Mouse (Mus musculus): ENCODE measurements around the gene Krt18. TPM values are rescaled to one million over a fixed set of nuclear protein-coding genes. Genes with fewer than 3 reads are reported as not detected.

Krt18 gene
- polyA plus RNA-seq, 1 experiment from 2014 or later: 20.6 TPM

GRCm38 (mm10) chr15:102048006-102048405 is 20.0 kb downstream of the Krt18 start:
- no peak for ATAC-seq (ENCODE audit: insufficient number of reproducible peaks, insufficient read depth, low FRiP score, low read depth)
- no peak overlapping the region for H3K4me2 ChIP-seq (ENCODE audit: low read length)
- 80% methylated on average over 6 of the region's 6 CpGs for WGBS
- H3K4me1 ChIP-seq (ENCODE audit: control insufficient read depth in 2 of 2, insufficient read depth in 2 of 2, low read length in 2 of 2): peaks cover 0 to 2% of the 10 kb centered on the region in 2 experiments; a peak in 1 of 4 replicates
- H3K27ac ChIP-seq (replicated peaks in 1 of 2; ENCODE audit: control insufficient read depth in 1 of 2, insufficient read depth in 1 of 2, low read depth in 2 of 2, low read length in 2 of 2): no peak overlapping the region
- no peaks in the 10 kb centered on the region for H3K36me3 ChIP-seq (ENCODE audit: control insufficient read depth, insufficient read depth, low read length)
- no peak overlapping the region for H3K4me3 ChIP-seq (ENCODE audit: control insufficient read depth in 1 of 2, insufficient read depth in 1 of 2, low read depth in 1 of 2, low read length in 2 of 2)
- no peaks in the 10 kb centered on the region for H3K27me3 ChIP-seq (ENCODE audit: control insufficient read depth, insufficient read depth, low read length)
- H3K9ac ChIP-seq (ENCODE audit: low read length): no peak overlapping the region
- no peaks in the 10 kb centered on the region for H3K9me3 ChIP-seq (ENCODE audit: control insufficient read depth, low read length)

GRCm38 (mm10) chr15:102049871-102050270 is 21.9 kb downstream of the Krt18 start:
- no peaks in the 10 kb centered on the region for H3K27me3 ChIP-seq (ENCODE audit: control insufficient read depth, insufficient read depth, low read length)
- no peak overlapping the region for H3K4me3 ChIP-seq (ENCODE audit: control insufficient read depth in 1 of 2, insufficient read depth in 1 of 2, low read depth in 1 of 2, low read length in 2 of 2)
- H3K9me3 ChIP-seq (ENCODE audit: control insufficient read depth, low read length): no peaks in the 10 kb centered on the region
- H3K36me3 ChIP-seq (ENCODE audit: control insufficient read depth, insufficient read depth, low read length): no peaks in the 10 kb centered on the region
- no peak overlapping the region for H3K9ac ChIP-seq (ENCODE audit: low read length)
- H3K4me1 ChIP-seq (ENCODE audit: control insufficient read depth in 2 of 2, insufficient read depth in 2 of 2, low read length in 2 of 2): peaks cover 0 to 2% of the 10 kb centered on the region in 2 experiments; a peak in 1 of 4 replicates
- no peak overlapping the region for H3K27ac ChIP-seq (replicated peaks in 1 of 2; ENCODE audit: control insufficient read depth in 1 of 2, insufficient read depth in 1 of 2, low read depth in 2 of 2, low read length in 2 of 2)
- no peak for ATAC-seq (ENCODE audit: insufficient number of reproducible peaks, insufficient read depth, low FRiP score, low read depth)
- no peak overlapping the region for H3K4me2 ChIP-seq (ENCODE audit: low read length)

- Histone ChIP-seq H3K4me2 (ENCODE audit: low read length) (peak overlapping the region; percentile 81), H3K9me3 (ENCODE audit: control insufficient read depth, low read length) (no peaks in the 10 kb centered on the region), H3K27me3 (ENCODE audit: control insufficient read depth, insufficient read depth, low read length) (no peaks in the 10 kb centered on the region), H3K36me3 (ENCODE audit: control insufficient read depth, insufficient read depth, low read length) (no peaks in the 10 kb centered on the region), H3K27ac (replicated peaks in 1 of 2; ENCODE audit: control insufficient read depth in 1 of 2, insufficient read depth in 1 of 2, low read depth in 2 of 2, low read length in 2 of 2) (peak overlapping the region; percentile 6 to 31), H3K4me1 (ENCODE audit: control insufficient read depth in 2 of 2, insufficient read depth in 2 of 2, low read length in 2 of 2) (peaks cover 0 to 2% of the 10 kb centered on the region in 2 experiments; a peak in 1 of 4 replicates), H3K4me3 (ENCODE audit: control insufficient read depth in 1 of 2, insufficient read depth in 1 of 2, low read depth in 1 of 2, low read length in 2 of 2) (peak overlapping the region; percentile 45 to 54), H3K9ac (ENCODE audit: low read length) (peak overlapping the region; percentile 71)
- ATAC-seq (ENCODE audit: insufficient number of reproducible peaks, insufficient read depth, low FRiP score, low read depth): peak; percentile 61; the same call in 1 of the 2 replicates
- WGBS: under 1% methylated on average over 29 of the region's 33 CpGs
Measured at GRCm38 (mm10) chr15:102051920-102052683, 24.1 kb downstream of the Krt18 start.

GRCm38 (mm10) chr15:102056495-102057174 is 28.7 kb downstream of the Krt18 start:
- Histone ChIP-seq H3K4me1 (ENCODE audit: control insufficient read depth in 2 of 2, insufficient read depth in 2 of 2, low read length in 2 of 2) (peaks cover 2 to 3% of the 10 kb centered on the region in 2 experiments; a peak in 2 of 4 replicates), H3K27me3 (ENCODE audit: control insufficient read depth, insufficient read depth, low read length) (no peaks in the 10 kb centered on the region), H3K27ac (replicated peaks in 1 of 2; ENCODE audit: control insufficient read depth in 1 of 2, insufficient read depth in 1 of 2, low read depth in 2 of 2, low read length in 2 of 2) (no peak overlapping the region), H3K9ac (ENCODE audit: low read length) (no peak overlapping the region), H3K4me2 (ENCODE audit: low read length) (no peak overlapping the region), H3K9me3 (ENCODE audit: control insufficient read depth, low read length) (no peaks in the 10 kb centered on the region), H3K36me3 (ENCODE audit: control insufficient read depth, insufficient read depth, low read length) (no peaks in the 10 kb centered on the region), H3K4me3 (ENCODE audit: control insufficient read depth in 1 of 2, insufficient read depth in 1 of 2, low read depth in 1 of 2, low read length in 2 of 2) (no peak overlapping the region)
- WGBS: 78% methylated on average over 15 of the region's 15 CpGs
- ATAC-seq (ENCODE audit: insufficient number of reproducible peaks, insufficient read depth, low FRiP score, low read depth): no peak

GRCm38 (mm10) chr15:102065661-102066325 is 37.8 kb downstream of the Krt18 start:
- peak; percentile 43; the same call in 1 of the 2 replicates for ATAC-seq (ENCODE audit: insufficient number of reproducible peaks, insufficient read depth, low FRiP score, low read depth)
- Histone ChIP-seq H3K4me2 (ENCODE audit: low read length) (no peak overlapping the region), H3K9ac (ENCODE audit: low read length) (no peak overlapping the region), H3K27me3 (ENCODE audit: control insufficient read depth, insufficient read depth, low read length) (peaks cover 10% of the 10 kb centered on the region; the same call in 1 of the 2 replicates), H3K4me3 (ENCODE audit: control insufficient read depth in 1 of 2, insufficient read depth in 1 of 2, low read depth in 1 of 2, low read length in 2 of 2) (no peak overlapping the region), H3K27ac (replicated peaks in 1 of 2; ENCODE audit: control insufficient read depth in 1 of 2, insufficient read depth in 1 of 2, low read depth in 2 of 2, low read length in 2 of 2) (no peak overlapping the region), H3K4me1 (ENCODE audit: control insufficient read depth in 2 of 2, insufficient read depth in 2 of 2, low read length in 2 of 2) (peaks cover 5 to 24% of the 10 kb centered on the region in 2 experiments; a peak in 3 of 4 replicates), H3K36me3 (ENCODE audit: control insufficient read depth, insufficient read depth, low read length) (no peaks in the 10 kb centered on the region), H3K9me3 (ENCODE audit: control insufficient read depth, low read length) (no peaks in the 10 kb centered on the region)
- WGBS: 4% methylated on average over 20 of the region's 20 CpGs

GRCm38 (mm10) chr15:102070476-102071467 is 42.8 kb downstream of the Krt18 start:
- no peaks in the 10 kb centered on the region for H3K9me3 ChIP-seq (ENCODE audit: control insufficient read depth, low read length)
- H3K4me3 ChIP-seq (ENCODE audit: control insufficient read depth in 1 of 2, insufficient read depth in 1 of 2, low read depth in 1 of 2, low read length in 2 of 2): no peak overlapping the region
- ATAC-seq (ENCODE audit: insufficient number of reproducible peaks, insufficient read depth, low FRiP score, low read depth): no peak
- H3K27me3 ChIP-seq (ENCODE audit: control insufficient read depth, insufficient read depth, low read length): peaks cover 10% of the 10 kb centered on the region; the same call in 1 of the 2 replicates
- H3K27ac ChIP-seq (replicated peaks in 1 of 2; ENCODE audit: control insufficient read depth in 1 of 2, insufficient read depth in 1 of 2, low read depth in 2 of 2, low read length in 2 of 2): no peak overlapping the region
- 59% methylated on average over 13 of the region's 13 CpGs for WGBS
- H3K36me3 ChIP-seq (ENCODE audit: control insufficient read depth, insufficient read depth, low read length): peaks cover 4% of the 10 kb centered on the region; the same call in 1 of the 2 replicates
- H3K9ac ChIP-seq (ENCODE audit: low read length): no peak overlapping the region
- H3K4me1 ChIP-seq (ENCODE audit: control insufficient read depth in 2 of 2, insufficient read depth in 2 of 2, low read length in 2 of 2): peaks cover 3 to 15% of the 10 kb centered on the region in 2 experiments; a peak in 3 of 4 replicates
- H3K4me2 ChIP-seq (ENCODE audit: low read length): no peak overlapping the region

All from heart, embryonic 14.5 days (tissue).